Mouse (Mus musculus) right cerebral cortex, postnatal 10 days (tissue): ENCODE data around the gene Tmsb10.

Experiments used
- DNase-seq, 2 experiments: peaks; one replicate each; pipeline ENCODE4 v3.0.0; 2021; ENCODE audit warnings: low spot score in 2 of 2

The Tmsb10 gene

GRCm38 (mm10) chr6:72958662-72959071 lies at the start of gene Tmsb10:
Tmsb10 (minus strand) TSS chr6:72958748.
- DNase-seq = no peak

GRCm38 (mm10) chr6:73003601-73004000 lies 45.1 kb upstream of the Tmsb10 start:
- no peak for DNase-seq

- DNase-seq = no peak
These were observed 43.8 kb upstream of the Tmsb10 start for GRCm38 (mm10) chr6:73002391-73002790.

GRCm38 (mm10) chr6:72998809-72999208 lies 40.3 kb upstream of the Tmsb10 start:
- DNase-seq = no peak

- DNase-seq = no peak
These were observed 35.1 kb upstream of the Tmsb10 start for GRCm38 (mm10) chr6:72993688-72994082.

GRCm38 (mm10) chr6:72993054-72993687 lies 34.6 kb upstream of the Tmsb10 start:
- no peak for DNase-seq

- no peak for DNase-seq
These were observed 31.7 kb upstream of the Tmsb10 start for GRCm38 (mm10) chr6:72990206-72990605.

- peak; percentile 27 to 36 for DNase-seq
These were observed 30.6 kb upstream of the Tmsb10 start for GRCm38 (mm10) chr6:72989028-72989736.

GRCm38 (mm10) chr6:72982506-72982905 lies 24.0 kb upstream of the Tmsb10 start:
- no peak for DNase-seq

GRCm38 (mm10) chr6:72981851-72982250 lies 23.3 kb upstream of the Tmsb10 start:
- no peak for DNase-seq

- no peak for DNase-seq
These were observed 22.6 kb upstream of the Tmsb10 start for GRCm38 (mm10) chr6:72981124-72981651.

- DNase-seq = no peak
These were observed 18.3 kb upstream of the Tmsb10 start for GRCm38 (mm10) chr6:72976866-72977265.

GRCm38 (mm10) chr6:72971074-72971473 lies 12.5 kb upstream of the Tmsb10 start:
- no peak for DNase-seq

- DNase-seq = no peak
These were observed 11.2 kb upstream of the Tmsb10 start for GRCm38 (mm10) chr6:72969787-72970186.

- no peak for DNase-seq
These were observed 6.7 kb upstream of the Tmsb10 start for GRCm38 (mm10) chr6:72965199-72965598.

GRCm38 (mm10) chr6:72962281-72962741 lies 3.8 kb upstream of the Tmsb10 start:
- no peak for DNase-seq

GRCm38 (mm10) chr6:72961603-72962002 lies 3.1 kb upstream of the Tmsb10 start:
- DNase-seq = no peak

GRCm38 (mm10) chr6:72960675-72961074 lies 2.1 kb upstream of the Tmsb10 start:
- no peak for DNase-seq

- DNase-seq = no peak
These were observed 627 bp upstream of the Tmsb10 start for GRCm38 (mm10) chr6:72959175-72959574.

- peak; percentile 91 to 92 for DNase-seq
These were observed 589 bp downstream of the Tmsb10 start for GRCm38 (mm10) chr6:72957676-72958641.

- DNase-seq = no peak
These were observed 1.5 kb downstream of the Tmsb10 start for GRCm38 (mm10) chr6:72957093-72957435.
